Mouse (Mus musculus) testis, adult 2 months (tissue): Measurements from ENCODE around the gene Arid4a. TPM values are rescaled to one million over a fixed set of nuclear protein-coding genes. Genes with fewer than 3 reads are reported as not detected.

Source experiments
- H3K27ac ChIP-seq: fragments of 200-500 bp; 2 replicates; pipeline ENCODE4 v1.5.1; 2012; ENCODE audit warnings: low read depth, low read length; ENCODE audit not compliant: control insufficient read depth, insufficient read depth
- H3K27me3 ChIP-seq: fragments of 200-500 bp; 2 replicates; pipeline ENCODE4 v1.6.1; 2012; ENCODE audit warnings: mild to moderate bottlenecking, low read length, moderate library complexity; ENCODE audit not compliant: control insufficient read depth, insufficient read depth
- H3K36me3 ChIP-seq: fragments of 200-500 bp; 2 replicates; pipeline ENCODE4 v1.6.1; 2012; ENCODE audit warnings: mild to moderate bottlenecking, low read length; ENCODE audit not compliant: control insufficient read depth, insufficient read depth
- H3K4me1 ChIP-seq: fragments of 200-500 bp; 2 replicates; pipeline ENCODE4 v1.6.1; 2012; ENCODE audit warnings: low read length; ENCODE audit not compliant: control insufficient read depth, insufficient read depth
- H3K4me3 ChIP-seq: fragments of 200-500 bp; 2 replicates; pipeline ENCODE4 v1.5.1; 2012; ENCODE audit warnings: low read depth, mild to moderate bottlenecking, low read length, moderate library complexity, mixed read lengths; ENCODE audit not compliant: control insufficient read depth
- CTCF ChIP-seq: fragments of 200-500 bp; IDR thresholded peaks from 2 replicates; pipeline ENCODE4 v1.5.1; 2012; ENCODE audit warnings: low read depth, mild to moderate bottlenecking, inconsistent platforms, low read length, moderate library complexity; ENCODE audit not compliant: control insufficient read depth, insufficient read depth, insufficient replicate concordance
- POLR2A ChIP-seq: fragments of 200-500 bp; IDR thresholded peaks from 2 replicates; pipeline ENCODE4 v1.6.1; 2012; ENCODE audit warnings: low read depth, mild to moderate bottlenecking, inconsistent platforms, low read length, moderate library complexity; ENCODE audit not compliant: control insufficient read depth
- polyA plus RNA-seq: library from polyadenylated mRNA; depleted of rRNA; stranded (reverse); fragments of >200 nt; gene quantifications from 2 replicates; pipeline ENCODE4 v1.2.3, GENCODE M21; 2012; rRNA removed

Arid4a gene
- 2.9 and 3.5 TPM in 2 replicates for polyA plus RNA-seq

- Histone ChIP-seq H3K4me1 (0 out of 2 replicates have a peak, but pooled peaks cover 2% of the 10 kb centered on the region), H3K36me3 (no peaks in the 10 kb centered on the region), H3K27ac (peak within 1 kb of the TSS; percentile 99), H3K4me3 (peak within 1 kb of the TSS; percentile 99), H3K27me3 (no peaks in the 10 kb centered on the region)
- TF ChIP-seq CTCF, result no peak
- TF ChIP-seq POLR2A, result peak; percentile 89
Observed at GRCm38 (mm10) chr12:71015363-71016210, at the start of gene Arid4a. TSS of gene Arid4a (plus strand) at chr12:71015990.

GRCm38 (mm10) chr12:70967581-70967980 is 48.2 kb upstream of the Arid4a start:
- Histone ChIP-seq H3K27ac (peak overlapping the region; percentile 69), H3K4me3 (peak overlapping the region; percentile 79), H3K36me3 (no peaks in the 10 kb centered on the region), H3K4me1 (peaks cover 10% of the 10 kb centered on the region), H3K27me3 (no peaks in the 10 kb centered on the region)
- TF ChIP-seq POLR2A (no peak), CTCF (no peak)

- Histone ChIP-seq H3K27me3 (no peaks in the 10 kb centered on the region), H3K27ac (peak overlapping the region; percentile 73), H3K4me1 (peaks cover 10% of the 10 kb centered on the region), H3K4me3 (peak overlapping the region; percentile 79), H3K36me3 (no peaks in the 10 kb centered on the region)
- TF ChIP-seq POLR2A (peak; percentile 51; the same call in 1 of the 2 replicates), CTCF (peak; percentile 21; the same call in 1 of the 2 replicates)
Observed at GRCm38 (mm10) chr12:70968141-70968790, 47.5 kb upstream of the Arid4a start.

DNA sequence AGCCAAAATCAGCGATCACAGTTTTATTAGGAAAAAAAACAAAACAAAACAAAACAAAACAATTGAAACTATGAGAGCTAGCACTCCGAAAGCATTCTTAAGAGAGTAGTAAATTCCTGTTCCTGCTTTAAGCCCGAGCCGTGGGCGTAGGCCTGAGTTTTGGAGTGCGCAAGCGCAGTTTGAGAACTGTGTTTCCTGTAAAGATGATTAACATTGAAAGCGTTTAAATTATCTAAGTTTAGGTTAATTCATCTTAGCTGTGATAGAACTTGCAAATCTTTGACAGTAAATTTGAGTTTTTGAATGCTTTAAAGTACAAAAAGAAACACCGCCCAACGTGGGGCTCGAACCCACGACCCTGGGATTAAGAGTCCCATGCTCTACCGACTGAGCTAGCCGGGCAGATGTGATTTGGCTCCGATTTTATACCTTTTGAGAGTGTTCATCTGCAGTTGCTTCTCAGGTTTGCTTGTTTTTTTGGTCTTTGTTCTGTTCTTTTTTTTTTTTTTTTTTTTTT is 46.9 kb upstream of the Arid4a start:
- H3K27me3 ChIP-seq, result no peaks in the 10 kb centered on the region
- H3K27ac ChIP-seq, result peak overlapping the region; percentile 73
- peaks cover 10% of the 10 kb centered on the region for H3K4me1 ChIP-seq
- no peak for TF ChIP-seq CTCF
- 0 out of 2 replicates have a peak, but pooled peaks have one; percentile 7 for TF ChIP-seq POLR2A
- H3K4me3 ChIP-seq, result peak overlapping the region; percentile 79
- H3K36me3 ChIP-seq, result no peaks in the 10 kb centered on the region

DNA sequence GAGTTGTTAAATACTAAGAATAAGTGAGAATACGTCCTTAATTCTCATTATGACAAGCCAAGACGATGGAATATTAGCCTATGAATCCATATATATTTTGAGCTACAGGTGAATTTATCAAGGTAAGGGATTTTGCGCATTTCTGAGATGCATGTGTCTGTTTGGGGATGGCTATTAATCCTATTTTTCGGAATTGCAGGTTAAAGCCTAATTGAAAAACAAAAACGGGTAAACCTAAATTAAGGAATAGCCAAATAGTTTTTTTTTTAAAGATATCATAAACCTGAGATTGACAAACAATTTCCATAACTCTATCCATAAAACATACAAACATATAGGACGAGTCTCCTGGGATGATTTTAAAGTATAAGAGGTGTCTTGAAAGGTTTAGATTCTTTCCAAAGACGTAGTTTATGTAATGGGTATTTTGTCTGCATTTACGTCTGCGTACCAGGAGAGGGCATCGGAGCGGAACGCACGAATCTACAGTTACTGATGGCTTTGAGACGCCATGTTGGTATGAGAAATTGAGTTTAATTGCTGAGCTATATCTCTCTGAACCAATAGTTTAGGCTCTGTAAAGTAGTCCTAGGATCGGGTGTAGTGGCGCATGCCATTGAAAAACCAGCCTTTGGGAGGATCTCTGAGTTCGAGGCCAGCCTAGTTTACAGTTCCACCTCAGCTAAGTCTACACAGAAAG is 46.2 kb upstream of the Arid4a start:
- H3K4me3 ChIP-seq, result peak overlapping the region; percentile 72
- no peaks in the 10 kb centered on the region for H3K36me3 ChIP-seq
- no peaks in the 10 kb centered on the region for H3K27me3 ChIP-seq
- H3K4me1 ChIP-seq, result peaks cover 10% of the 10 kb centered on the region
- peak overlapping the region; percentile 74 for H3K27ac ChIP-seq
- TF ChIP-seq CTCF (peak; percentile 45; the same call in 1 of the 2 replicates), POLR2A (no peak)

DNA sequence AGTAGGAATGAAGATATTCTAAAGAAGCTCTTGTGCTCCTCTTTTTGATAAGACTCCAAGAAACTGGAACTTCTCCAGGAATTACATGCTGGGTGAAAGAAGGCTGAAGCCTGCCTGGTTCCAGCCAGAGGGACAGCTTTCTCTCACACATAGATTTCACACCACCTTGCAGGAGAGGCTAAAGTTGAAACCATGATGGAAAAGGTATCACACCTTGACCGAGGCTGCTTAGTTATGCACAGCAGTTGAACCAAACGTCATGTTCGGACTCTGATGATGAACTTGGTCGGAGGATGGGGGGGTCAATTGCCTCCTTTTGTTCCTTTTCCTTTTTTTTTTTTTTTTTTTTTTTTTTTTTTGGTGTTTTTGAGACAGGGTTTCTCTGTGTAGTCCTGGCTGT is 42.0 kb upstream of the Arid4a start:
- no peaks in the 10 kb centered on the region; the same call in 1 of the 2 replicates for H3K4me1 ChIP-seq
- H3K4me3 ChIP-seq, result peak overlapping the region; percentile 97
- H3K36me3 ChIP-seq, result no peaks in the 10 kb centered on the region
- TF ChIP-seq CTCF, result no peak
- TF ChIP-seq POLR2A, result no peak
- peak overlapping the region; percentile 93 for H3K27ac ChIP-seq
- H3K27me3 ChIP-seq, result no peaks in the 10 kb centered on the region
